Mouse (Mus musculus): ENCODE measurements around the gene Neu1. TPM values are rescaled to one million over a fixed set of nuclear protein-coding genes. Genes with fewer than 3 reads are reported as not detected.

Neu1 gene
- polyA plus RNA-seq, 2 experiments: 9.7 to 10.1 TPM

DNA sequence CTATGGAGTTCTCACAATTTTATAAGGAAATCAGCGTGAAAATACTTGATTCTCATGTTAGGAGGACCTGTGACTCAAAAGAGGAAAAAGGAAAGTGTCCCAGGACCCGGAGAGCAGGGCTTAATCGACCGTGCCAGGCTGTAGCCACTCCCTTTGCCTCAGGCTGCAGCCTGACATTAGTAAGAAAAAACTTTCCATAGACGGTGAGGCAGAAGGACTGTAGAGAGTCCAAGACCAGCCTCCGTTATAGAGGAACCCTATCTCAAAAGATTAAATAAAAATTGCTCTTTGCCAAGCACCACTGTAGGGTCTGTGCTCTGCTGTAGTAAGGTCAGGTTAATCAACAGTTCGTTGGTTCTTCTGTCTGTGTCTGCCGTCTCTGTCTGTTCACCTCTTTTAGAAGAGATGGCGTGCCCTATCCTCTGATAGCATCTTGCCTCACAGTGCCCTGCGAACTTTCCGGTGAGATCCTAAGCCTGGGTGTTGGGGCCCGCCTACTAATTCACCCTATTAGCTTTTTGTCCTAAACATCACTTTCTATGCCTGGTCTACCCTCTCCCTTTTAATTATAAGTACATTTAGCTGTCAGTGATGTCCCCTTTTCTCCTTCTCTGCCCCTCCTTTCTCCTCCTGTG lies 28.9 kb downstream of the Neu1 start:
- H3K9me3 ChIP-seq (ENCODE audit: control insufficient read depth, low read length): no peaks in the 10 kb centered on the region
- peak overlapping the region; percentile 52 for H3K9ac ChIP-seq (replicated peaks)
- no peak for DNase-seq (ENCODE audit: low read depth in 3 of 3, low spot score in 3 of 3)
- H3K4me3 ChIP-seq (ENCODE audit: insufficient read depth in 1 of 2, low read depth in 2 of 2, low read length in 2 of 2): peak overlapping the region; percentile 25 to 51
- H3K4me2 ChIP-seq (ENCODE audit: low read depth): peak overlapping the region; percentile 82
- no peaks in the 10 kb centered on the region for H3K36me3 ChIP-seq (replicated peaks; ENCODE audit: control insufficient read depth, insufficient read depth, low read depth)
- TF ChIP-seq EP300 (IDR thresholded peaks at IDR 0.05; ENCODE audit: low read depth) (no peak), CTCF (IDR thresholded peaks at IDR 0.05; ENCODE audit: low read depth) (no peak)
- peaks cover 17% of the 10 kb centered on the region for H3K27me3 ChIP-seq (ENCODE audit: control insufficient read depth, insufficient read depth, low read length)
- peak overlapping the region; percentile 2 for H3K27ac ChIP-seq
- WGBS (ENCODE audit: insufficient replicate concordance): 5% methylated on average over 12 of the region's 12 CpGs
- H3K4me1 ChIP-seq (replicated peaks; ENCODE audit: control insufficient read depth in 2 of 2, insufficient read depth in 2 of 2, low read length in 1 of 2): peaks cover 9 to 10% of the 10 kb centered on the region in 2 experiments
- peak; percentile 45; the same call in 1 of the 2 replicates for ATAC-seq (ENCODE audit: insufficient read depth)

DNA sequence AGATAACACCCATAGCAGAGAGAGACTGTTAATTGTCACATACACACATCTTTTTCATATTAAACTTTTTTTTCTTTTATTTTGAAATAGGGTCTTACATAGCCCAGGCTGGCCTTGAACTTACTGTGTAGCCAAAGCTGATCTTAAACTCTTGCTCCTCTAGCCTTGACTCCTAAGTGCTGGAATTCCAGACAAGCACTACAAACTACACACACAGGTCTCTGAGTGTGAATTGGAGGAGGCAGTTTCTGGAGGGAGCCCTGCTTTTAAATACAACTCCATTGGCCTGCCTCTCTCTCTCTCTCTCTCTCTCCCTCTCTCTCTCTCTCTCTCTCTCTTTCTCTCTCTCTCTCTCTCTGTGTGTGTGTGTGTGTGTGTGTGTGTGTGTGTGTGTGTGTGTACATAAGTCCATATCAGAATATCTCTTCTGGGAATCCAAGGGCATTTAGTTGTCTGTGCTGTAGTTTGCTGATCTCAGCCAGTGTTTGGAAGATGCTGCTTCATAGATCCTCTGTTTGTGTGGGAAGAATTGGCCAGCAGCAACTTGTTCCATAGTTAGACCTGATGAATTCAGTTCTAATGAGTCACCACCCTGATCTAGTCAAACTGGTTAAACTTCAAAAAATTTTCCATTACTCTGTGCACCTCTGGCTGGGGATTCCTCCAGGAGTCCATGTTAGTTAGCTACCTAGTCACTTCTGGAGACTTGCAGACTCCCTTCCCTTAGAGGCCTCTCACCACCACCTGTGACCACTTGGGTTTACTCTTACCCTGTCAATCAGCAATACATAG lies 29.8 kb downstream of the Neu1 start:
- Histone ChIP-seq H3K27ac (no peak overlapping the region), H3K27me3 (ENCODE audit: control insufficient read depth, insufficient read depth, low read length) (peaks cover 17% of the 10 kb centered on the region), H3K36me3 (replicated peaks; ENCODE audit: control insufficient read depth, insufficient read depth, low read depth) (no peaks in the 10 kb centered on the region), H3K9me3 (ENCODE audit: control insufficient read depth, low read length) (no peaks in the 10 kb centered on the region), H3K9ac (replicated peaks) (no peak overlapping the region), H3K4me1 (replicated peaks; ENCODE audit: control insufficient read depth in 2 of 2, insufficient read depth in 2 of 2, low read length in 1 of 2) (peaks cover 9 to 10% of the 10 kb centered on the region in 2 experiments), H3K4me2 (ENCODE audit: low read depth) (no peak overlapping the region; the same call in none of the 2 replicates), H3K4me3 (ENCODE audit: insufficient read depth in 1 of 2, low read depth in 2 of 2, low read length in 2 of 2) (no peak overlapping the region)
- ATAC-seq (ENCODE audit: insufficient read depth) (no peak), DNase-seq (ENCODE audit: low read depth in 3 of 3, low spot score in 3 of 3) (no peak)
- TF ChIP-seq CTCF (IDR thresholded peaks at IDR 0.05; ENCODE audit: low read depth): no peak
- TF ChIP-seq EP300 (IDR thresholded peaks at IDR 0.05; ENCODE audit: low read depth): no peak

DNA sequence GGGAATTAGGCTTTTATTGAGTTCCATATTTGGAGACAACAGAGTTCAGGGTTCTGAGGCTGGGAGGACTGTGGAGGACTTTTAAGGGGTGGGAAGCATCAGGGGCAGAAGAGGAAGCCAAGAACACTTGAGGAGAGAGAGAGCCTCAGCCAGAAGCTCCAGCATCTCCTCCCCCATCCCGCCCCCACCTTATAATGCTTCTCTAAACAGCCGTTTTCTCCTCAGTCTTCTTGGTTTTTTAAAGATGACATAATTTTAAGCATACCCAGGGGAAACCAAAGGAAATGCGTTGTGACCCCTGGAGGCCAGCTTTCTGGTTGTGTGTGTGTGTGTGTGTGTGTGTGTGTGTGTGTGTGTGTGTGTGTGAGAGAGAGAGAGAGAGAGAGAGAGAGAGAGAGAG lies 31.1 kb downstream of the Neu1 start:
- WGBS (ENCODE audit: insufficient replicate concordance): 13% methylated on average over 3 of the region's 3 CpGs
- H3K27ac ChIP-seq: no peak overlapping the region

DNA sequence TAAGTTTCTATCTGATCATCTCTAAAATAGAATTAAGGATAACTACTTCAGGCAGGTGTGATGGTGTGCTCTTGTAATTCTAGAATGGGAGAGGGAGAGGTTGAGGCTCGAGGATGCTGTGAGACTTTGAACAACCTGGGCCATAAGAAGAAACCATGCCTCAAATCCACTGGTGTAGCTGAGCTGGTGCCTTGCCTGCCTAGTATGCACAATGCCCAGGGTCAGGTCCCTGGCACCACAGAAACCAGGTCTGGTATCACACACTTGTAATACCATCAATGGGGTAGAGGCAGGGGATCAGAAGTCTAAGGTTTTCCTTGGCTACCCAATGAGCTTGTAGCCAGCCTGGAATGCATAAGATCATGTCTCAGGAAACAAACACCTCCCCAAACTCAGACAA lies 31.8 kb downstream of the Neu1 start:
- Histone ChIP-seq H3K4me2 (ENCODE audit: low read depth) (no peak overlapping the region), H3K4me3 (ENCODE audit: insufficient read depth in 1 of 2, low read depth in 2 of 2, low read length in 2 of 2) (no peak overlapping the region), H3K9ac (replicated peaks) (no peak overlapping the region), H3K36me3 (replicated peaks; ENCODE audit: control insufficient read depth, insufficient read depth, low read depth) (no peaks in the 10 kb centered on the region), H3K9me3 (ENCODE audit: control insufficient read depth, low read length) (no peaks in the 10 kb centered on the region), H3K27me3 (ENCODE audit: control insufficient read depth, insufficient read depth, low read length) (peaks cover 12% of the 10 kb centered on the region), H3K4me1 (replicated peaks; ENCODE audit: control insufficient read depth in 2 of 2, insufficient read depth in 2 of 2, low read length in 1 of 2) (peaks cover 9 to 10% of the 10 kb centered on the region in 2 experiments), H3K27ac (no peak overlapping the region)
- ATAC-seq (ENCODE audit: insufficient read depth): no peak
- no peak for DNase-seq (ENCODE audit: low read depth in 3 of 3, low spot score in 3 of 3)
- 38% methylated on average over 1 of the region's 1 CpGs for WGBS (ENCODE audit: insufficient replicate concordance)
- no peak for TF ChIP-seq CTCF (IDR thresholded peaks at IDR 0.05; ENCODE audit: low read depth)
- TF ChIP-seq EP300 (IDR thresholded peaks at IDR 0.05; ENCODE audit: low read depth): no peak

More for the DNA sequence above, 31.1 kb downstream of the Neu1 start:
- H3K4me3 ChIP-seq (ENCODE audit: insufficient read depth in 1 of 2, low read depth in 2 of 2, low read length in 2 of 2): no peak overlapping the region
- no peak for DNase-seq (ENCODE audit: low read depth in 3 of 3, low spot score in 3 of 3)
- H3K9me3 ChIP-seq (ENCODE audit: control insufficient read depth, low read length): no peaks in the 10 kb centered on the region
- ATAC-seq (ENCODE audit: insufficient read depth): no peak
- peaks cover 9 to 10% of the 10 kb centered on the region in 2 experiments for H3K4me1 ChIP-seq (replicated peaks; ENCODE audit: control insufficient read depth in 2 of 2, insufficient read depth in 2 of 2, low read length in 1 of 2)
- H3K27me3 ChIP-seq (ENCODE audit: control insufficient read depth, insufficient read depth, low read length): peaks cover 14% of the 10 kb centered on the region
- H3K36me3 ChIP-seq (replicated peaks; ENCODE audit: control insufficient read depth, insufficient read depth, low read depth): no peaks in the 10 kb centered on the region
- TF ChIP-seq EP300 (IDR thresholded peaks at IDR 0.05; ENCODE audit: low read depth): no peak
- no peak for TF ChIP-seq CTCF (IDR thresholded peaks at IDR 0.05; ENCODE audit: low read depth)
- H3K9ac ChIP-seq (replicated peaks): no peak overlapping the region
- no peak overlapping the region for H3K4me2 ChIP-seq (ENCODE audit: low read depth)

DNA sequence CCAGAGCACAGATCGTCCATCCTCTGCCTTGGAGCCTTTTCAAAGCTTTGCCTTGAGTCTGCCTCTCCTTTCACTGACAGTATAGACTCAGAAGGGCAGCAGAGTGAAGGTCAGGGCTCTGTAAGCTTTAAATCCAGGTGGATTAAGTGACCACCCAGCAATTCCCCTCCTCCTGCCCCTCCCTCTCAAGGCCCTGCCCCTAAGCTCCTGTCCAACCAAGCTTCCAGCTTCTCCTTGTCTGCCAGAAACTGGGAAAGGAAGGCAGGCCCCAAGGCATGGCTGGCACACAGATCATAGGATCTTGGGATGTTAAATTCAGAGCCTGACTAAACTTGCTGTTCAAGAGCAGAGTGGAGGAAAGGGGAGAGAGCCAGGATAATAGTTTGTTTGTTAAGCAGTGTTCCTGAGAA lies 33.6 kb downstream of the Neu1 start:
- Histone ChIP-seq H3K9me3 (ENCODE audit: control insufficient read depth, low read length) (no peaks in the 10 kb centered on the region), H3K27ac (no peak overlapping the region), H3K4me3 (ENCODE audit: insufficient read depth in 1 of 2, low read depth in 2 of 2, low read length in 2 of 2) (no peak overlapping the region), H3K4me1 (replicated peaks; ENCODE audit: control insufficient read depth in 2 of 2, insufficient read depth in 2 of 2, low read length in 1 of 2) (peaks cover 7% of the 10 kb centered on the region in 2 experiments), H3K27me3 (ENCODE audit: control insufficient read depth, insufficient read depth, low read length) (peaks cover 28% of the 10 kb centered on the region), H3K4me2 (ENCODE audit: low read depth) (no peak overlapping the region), H3K9ac (replicated peaks) (no peak overlapping the region), H3K36me3 (replicated peaks; ENCODE audit: control insufficient read depth, insufficient read depth, low read depth) (no peaks in the 10 kb centered on the region)
- DNase-seq (ENCODE audit: low read depth in 3 of 3, low spot score in 3 of 3) (no peak), ATAC-seq (ENCODE audit: insufficient read depth) (no peak)
- 35% methylated on average over 1 of the region's 1 CpGs for WGBS (ENCODE audit: insufficient replicate concordance)
- no peak for TF ChIP-seq EP300 (IDR thresholded peaks at IDR 0.05; ENCODE audit: low read depth)
- no peak for TF ChIP-seq CTCF (IDR thresholded peaks at IDR 0.05; ENCODE audit: low read depth)

Data from liver, embryonic 14.5 days (tissue).